Mouse (Mus musculus): ENCODE results near the gene Erich6b. TPM values are rescaled to one million over a fixed set of nuclear protein-coding genes. Genes with fewer than 3 reads are reported as not detected.

The Erich6b gene
- not detected in 2 replicates for polyA plus RNA-seq (2015; fragmentation: Nextera tagmentation; extraction: Ambion mirVana)

DNA sequence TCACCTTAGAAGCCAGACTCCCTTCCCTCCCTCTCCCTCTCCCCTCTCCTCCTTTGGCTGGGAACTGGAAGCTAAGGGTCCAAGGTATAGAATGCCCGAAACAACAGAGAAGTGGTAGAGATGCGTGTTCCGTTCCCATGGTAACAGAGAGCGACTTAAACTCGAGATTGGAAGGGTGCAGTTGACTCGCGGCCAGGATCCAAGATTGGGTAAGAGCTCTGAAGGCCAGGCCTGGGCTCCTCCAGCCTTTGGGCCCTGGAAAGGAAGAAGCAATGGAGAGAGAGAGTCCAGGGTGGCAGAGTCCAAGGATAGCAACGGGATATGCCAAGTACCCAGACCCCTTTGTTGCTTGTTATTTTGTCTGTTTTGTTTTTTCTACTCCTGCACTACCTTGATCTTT, at the start of gene Erich6b:
Erich6b (plus strand) TSS at position 180 of the 400 bp plus-strand sequence.
- no peak for ATAC-seq (ENCODE audit: insufficient number of reproducible peaks, insufficient read depth, low FRiP score, low TSS enrichment, low read depth)
- Histone ChIP-seq H3K9ac (no peak within 1 kb of the TSS), H3K27me3 (no peaks in the 10 kb centered on the region), H3K27ac (no peak within 1 kb of the TSS), H3K36me3 (no peaks in the 10 kb centered on the region), H3K4me2 (no peak within 1 kb of the TSS), H3K9me3 (no peaks in the 10 kb centered on the region), H3K4me3 (no peak within 1 kb of the TSS), H3K4me1 (no peaks in the 10 kb centered on the region)
- WGBS: 78% methylated on average over 8 of the region's 8 CpGs

GRCm38 (mm10) chr14:75592978-75593377, 49.1 kb upstream of the Erich6b start, which contains the start of gene Spert:
Spert (minus strand) TSS chr14:75593116.
- H3K9ac ChIP-seq: no peak within 1 kb of the TSS
- H3K36me3 ChIP-seq: no peaks in the 10 kb centered on the region
- no peaks in the 10 kb centered on the region for H3K4me1 ChIP-seq
- ATAC-seq (ENCODE audit: insufficient number of reproducible peaks, insufficient read depth, low FRiP score, low TSS enrichment, low read depth): no peak
- H3K4me3 ChIP-seq: no peak within 1 kb of the TSS
- no peaks in the 10 kb centered on the region for H3K27me3 ChIP-seq
- H3K9me3 ChIP-seq: no peaks in the 10 kb centered on the region
- no peak within 1 kb of the TSS for H3K4me2 ChIP-seq
- 66% methylated on average over 3 of the region's 3 CpGs for WGBS
- no peak within 1 kb of the TSS for H3K27ac ChIP-seq

DNA sequence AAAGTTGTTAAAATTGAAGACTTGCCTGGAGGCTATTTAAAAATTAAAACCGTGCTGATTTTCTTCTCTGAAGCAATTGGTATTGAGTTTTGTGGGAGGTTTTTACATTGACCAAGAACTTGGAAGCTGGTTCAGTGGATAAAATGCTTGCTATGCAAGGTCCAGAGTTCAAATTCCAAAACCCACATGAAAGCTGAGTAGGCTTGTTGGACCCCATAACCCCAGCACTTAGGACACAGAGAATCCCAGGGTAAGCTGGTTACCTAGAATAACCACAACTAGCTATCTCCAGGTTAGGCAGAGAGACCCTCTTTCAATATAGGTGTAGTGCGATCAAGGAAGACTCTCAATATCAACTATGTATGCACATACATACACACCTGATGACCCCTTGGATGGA, 32.9 kb upstream of the Erich6b start:
- WGBS: 83% methylated on average over 2 of the region's 2 CpGs
- ATAC-seq (ENCODE audit: insufficient number of reproducible peaks, insufficient read depth, low FRiP score, low TSS enrichment, low read depth): no peak
- no peak overlapping the region for H3K4me3 ChIP-seq

DNA sequence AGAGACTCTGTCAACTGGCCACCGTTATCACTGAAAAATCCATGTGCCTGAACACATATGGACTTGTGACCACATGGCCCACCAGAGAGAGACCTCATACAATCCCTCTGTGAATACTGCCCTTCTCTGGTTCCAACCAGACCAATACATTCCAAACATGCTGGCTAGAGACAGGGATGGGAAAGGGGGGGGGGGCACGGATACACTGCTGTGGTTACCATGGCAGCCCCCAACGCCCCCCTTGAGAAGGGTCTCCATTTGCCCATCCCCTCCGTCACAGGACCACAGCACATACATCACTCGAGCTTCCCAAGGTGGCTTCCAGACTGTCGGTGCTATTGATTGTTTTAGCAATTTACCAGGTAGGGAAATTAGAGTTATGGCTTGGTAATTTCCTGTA, 25.7 kb upstream of the Erich6b start:
- Histone ChIP-seq H3K36me3 (no peaks in the 10 kb centered on the region), H3K4me3 (no peak overlapping the region), H3K9ac (no peak overlapping the region), H3K27ac (no peak overlapping the region), H3K27me3 (no peaks in the 10 kb centered on the region), H3K4me1 (no peaks in the 10 kb centered on the region), H3K4me2 (no peak overlapping the region), H3K9me3 (no peaks in the 10 kb centered on the region)
- ATAC-seq (ENCODE audit: insufficient number of reproducible peaks, insufficient read depth, low FRiP score, low TSS enrichment, low read depth): no peak
- WGBS: 90% methylated on average over 6 of the region's 6 CpGs

More for the DNA sequence above, 32.9 kb upstream of the Erich6b start:
- Histone ChIP-seq H3K9me3 (no peaks in the 10 kb centered on the region), H3K27ac (no peak overlapping the region), H3K4me1 (no peaks in the 10 kb centered on the region), H3K9ac (no peak overlapping the region), H3K27me3 (no peaks in the 10 kb centered on the region), H3K36me3 (no peaks in the 10 kb centered on the region), H3K4me2 (no peak overlapping the region)

- H3K9ac ChIP-seq: no peak overlapping the region
- H3K27ac ChIP-seq: no peak overlapping the region
- no peaks in the 10 kb centered on the region for H3K4me1 ChIP-seq
- H3K4me2 ChIP-seq: no peak overlapping the region
- no peak overlapping the region for H3K4me3 ChIP-seq
- no peaks in the 10 kb centered on the region for H3K36me3 ChIP-seq
- H3K27me3 ChIP-seq: no peaks in the 10 kb centered on the region
- 71% methylated on average over 7 of the region's 7 CpGs for WGBS
- no peak for ATAC-seq (ENCODE audit: insufficient number of reproducible peaks, insufficient read depth, low FRiP score, low TSS enrichment, low read depth)
- no peaks in the 10 kb centered on the region for H3K9me3 ChIP-seq
Measured at GRCm38 (mm10) chr14:75622984-75623383, 19.1 kb upstream of the Erich6b start.

DNA sequence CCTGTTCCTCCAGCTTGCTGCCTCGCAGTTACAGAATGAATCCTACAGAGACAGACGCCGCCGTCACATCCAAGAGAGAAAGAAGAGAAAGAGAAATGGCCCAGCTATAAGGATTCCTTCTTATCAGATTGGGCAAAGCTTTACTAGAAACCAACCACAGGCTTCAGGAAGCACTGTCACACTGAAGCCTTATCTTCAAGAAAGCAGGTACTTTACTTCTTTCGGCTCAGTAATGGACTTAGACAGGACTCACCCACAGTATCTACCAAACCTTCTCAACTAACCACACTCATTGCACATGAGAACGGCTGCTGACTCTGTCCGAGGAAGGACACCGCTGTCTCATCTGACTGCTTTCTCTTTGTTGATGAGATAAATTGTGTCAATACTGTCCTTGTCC, 13.2 kb upstream of the Erich6b start:
- no peaks in the 10 kb centered on the region for H3K36me3 ChIP-seq
- no peaks in the 10 kb centered on the region for H3K9me3 ChIP-seq
- WGBS: 90% methylated on average over 8 of the region's 8 CpGs
- no peak overlapping the region for H3K9ac ChIP-seq
- H3K4me2 ChIP-seq: no peak overlapping the region
- no peak overlapping the region for H3K27ac ChIP-seq
- no peaks in the 10 kb centered on the region for H3K4me1 ChIP-seq
- no peak overlapping the region for H3K4me3 ChIP-seq
- no peak for ATAC-seq (ENCODE audit: insufficient number of reproducible peaks, insufficient read depth, low FRiP score, low TSS enrichment, low read depth)
- H3K27me3 ChIP-seq: no peaks in the 10 kb centered on the region

GRCm38 (mm10) chr14:75635350-75635749, 6.7 kb upstream of the Erich6b start:
- no peak overlapping the region for H3K4me2 ChIP-seq
- H3K9me3 ChIP-seq: no peaks in the 10 kb centered on the region
- H3K9ac ChIP-seq: no peak overlapping the region
- ATAC-seq (ENCODE audit: insufficient number of reproducible peaks, insufficient read depth, low FRiP score, low TSS enrichment, low read depth): no peak
- H3K27ac ChIP-seq: no peak overlapping the region
- H3K27me3 ChIP-seq: no peaks in the 10 kb centered on the region
- no peak overlapping the region for H3K4me3 ChIP-seq
- peaks cover 16% of the 10 kb centered on the region for H3K4me1 ChIP-seq
- no peaks in the 10 kb centered on the region for H3K36me3 ChIP-seq
- WGBS: 69% methylated on average over 12 of the region's 12 CpGs

GRCm38 (mm10) chr14:75636107-75636506, 6.0 kb upstream of the Erich6b start:
- Histone ChIP-seq H3K4me3 (no peak overlapping the region), H3K9ac (no peak overlapping the region), H3K27ac (no peak overlapping the region), H3K9me3 (no peaks in the 10 kb centered on the region), H3K36me3 (no peaks in the 10 kb centered on the region), H3K27me3 (no peaks in the 10 kb centered on the region), H3K4me1 (peaks cover 16% of the 10 kb centered on the region), H3K4me2 (no peak overlapping the region)
- 52% methylated on average over 7 of the region's 7 CpGs for WGBS
- no peak for ATAC-seq (ENCODE audit: insufficient number of reproducible peaks, insufficient read depth, low FRiP score, low TSS enrichment, low read depth)

- H3K4me2 ChIP-seq: no peak overlapping the region
- no peak overlapping the region for H3K9ac ChIP-seq
- WGBS: 86% methylated on average over 4 of the region's 4 CpGs
- no peak overlapping the region for H3K27ac ChIP-seq
- no peaks in the 10 kb centered on the region for H3K36me3 ChIP-seq
- peaks cover 16% of the 10 kb centered on the region for H3K4me1 ChIP-seq
- no peaks in the 10 kb centered on the region for H3K9me3 ChIP-seq
- no peak overlapping the region for H3K4me3 ChIP-seq
- no peaks in the 10 kb centered on the region for H3K27me3 ChIP-seq
- no peak for ATAC-seq (ENCODE audit: insufficient number of reproducible peaks, insufficient read depth, low FRiP score, low TSS enrichment, low read depth)
Measured at GRCm38 (mm10) chr14:75637641-75638040, 4.4 kb upstream of the Erich6b start.

DNA sequence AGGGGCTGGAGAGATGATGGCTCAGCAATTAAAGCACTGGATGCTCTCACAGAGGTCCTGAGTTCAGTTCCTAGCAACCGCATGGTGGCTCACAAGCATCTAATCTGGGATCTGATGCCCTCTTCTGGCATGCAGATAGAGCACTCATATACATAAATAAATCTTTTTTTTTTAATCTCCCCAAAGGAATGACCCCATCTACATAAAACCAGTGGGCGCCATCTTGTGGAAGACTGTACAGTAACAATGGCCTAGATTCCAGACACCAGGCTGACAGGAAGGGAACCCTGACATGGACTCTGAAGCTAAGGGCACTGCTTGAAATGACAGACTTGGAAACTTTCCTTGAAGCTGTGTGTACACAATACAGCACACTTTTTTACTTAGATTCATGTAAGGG, 1.2 kb upstream of the Erich6b start:
- Histone ChIP-seq H3K4me1 (peaks cover 7% of the 10 kb centered on the region; the same call in 1 of the 2 replicates), H3K27ac (no peak overlapping the region), H3K4me2 (no peak overlapping the region), H3K9me3 (no peaks in the 10 kb centered on the region), H3K4me3 (no peak overlapping the region), H3K36me3 (no peaks in the 10 kb centered on the region), H3K27me3 (no peaks in the 10 kb centered on the region), H3K9ac (no peak overlapping the region)
- 77% methylated on average over 2 of the region's 2 CpGs for WGBS
- ATAC-seq (ENCODE audit: insufficient number of reproducible peaks, insufficient read depth, low FRiP score, low TSS enrichment, low read depth): no peak

DNA sequence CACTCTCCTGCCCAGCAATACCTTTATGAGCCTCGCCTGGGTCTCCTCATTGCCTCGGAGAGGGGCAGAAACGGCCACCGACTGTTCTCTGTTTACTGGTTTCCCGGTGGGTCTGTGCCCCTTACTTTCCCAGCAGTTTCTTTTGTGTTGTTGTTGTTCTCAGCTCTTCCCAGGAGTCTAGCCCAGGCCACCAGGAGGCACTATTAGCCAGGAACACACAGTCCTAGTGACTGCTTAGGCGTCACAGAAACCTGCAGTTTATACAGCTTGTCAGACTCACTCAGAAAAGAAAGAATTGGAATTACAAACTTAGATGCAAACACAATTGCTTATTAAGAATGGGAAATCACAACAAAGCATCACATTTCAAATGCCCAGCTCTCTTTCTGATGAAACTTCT, 690 bp upstream of the Erich6b start:
- H3K9me3 ChIP-seq: no peaks in the 10 kb centered on the region
- no peak overlapping the region for H3K27ac ChIP-seq
- H3K9ac ChIP-seq: no peak overlapping the region
- H3K36me3 ChIP-seq: no peaks in the 10 kb centered on the region
- no peaks in the 10 kb centered on the region for H3K27me3 ChIP-seq
- no peak overlapping the region for H3K4me3 ChIP-seq
- H3K4me2 ChIP-seq: no peak overlapping the region
- 76% methylated on average over 6 of the region's 6 CpGs for WGBS
- peaks cover 2% of the 10 kb centered on the region; the same call in 1 of the 2 replicates for H3K4me1 ChIP-seq
- no peak for ATAC-seq (ENCODE audit: insufficient number of reproducible peaks, insufficient read depth, low FRiP score, low TSS enrichment, low read depth)

DNA sequence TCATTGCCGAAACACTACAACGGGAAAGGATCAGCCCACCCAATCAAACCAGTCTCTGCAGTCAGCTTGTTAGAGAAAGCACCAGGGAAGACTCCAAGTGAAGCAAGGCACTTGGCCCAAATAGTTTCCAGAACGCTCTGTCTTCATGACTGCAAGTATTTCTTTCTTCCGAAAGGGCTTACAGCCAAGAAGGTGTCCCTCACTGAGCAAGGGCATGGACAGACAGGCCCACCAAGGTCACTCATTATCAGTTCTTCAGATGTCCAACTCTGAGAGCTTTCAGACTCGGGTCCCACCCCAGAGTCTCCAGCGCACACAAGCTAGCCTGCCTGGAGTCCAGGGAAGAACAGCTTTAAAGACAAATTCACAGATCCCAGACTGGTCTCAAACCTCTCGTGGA, 3.4 kb downstream of the Erich6b start:
- Histone ChIP-seq H3K36me3 (no peaks in the 10 kb centered on the region), H3K4me2 (no peak overlapping the region), H3K9me3 (no peaks in the 10 kb centered on the region), H3K27ac (no peak overlapping the region), H3K4me3 (no peak overlapping the region), H3K9ac (no peak overlapping the region), H3K4me1 (no peaks in the 10 kb centered on the region), H3K27me3 (no peaks in the 10 kb centered on the region)
- no peak for ATAC-seq (ENCODE audit: insufficient number of reproducible peaks, insufficient read depth, low FRiP score, low TSS enrichment, low read depth)
- WGBS: 92% methylated on average over 7 of the region's 7 CpGs

GRCm38 (mm10) chr14:75646060-75646459, 4.0 kb downstream of the Erich6b start:
- Histone ChIP-seq H3K4me2 (no peak overlapping the region), H3K27me3 (no peaks in the 10 kb centered on the region), H3K9ac (no peak overlapping the region), H3K4me1 (no peaks in the 10 kb centered on the region), H3K9me3 (no peaks in the 10 kb centered on the region), H3K36me3 (no peaks in the 10 kb centered on the region), H3K27ac (no peak overlapping the region), H3K4me3 (no peak overlapping the region)
- WGBS: 62% methylated on average over 9 of the region's 9 CpGs
- no peak for ATAC-seq (ENCODE audit: insufficient number of reproducible peaks, insufficient read depth, low FRiP score, low TSS enrichment, low read depth)
